Mouse (Mus musculus) testis, adult 2 months (tissue): ENCODE measurements around the gene Adra2b.

Experiments
- CTCF ChIP-seq: fragments of 200-500 bp; IDR thresholded peaks from 2 replicates; pipeline ENCODE4 v1.5.1; 2012; ENCODE audit warnings: low read depth, mild to moderate bottlenecking, inconsistent platforms, low read length, moderate library complexity; ENCODE audit not compliant: control insufficient read depth, insufficient read depth, insufficient replicate concordance
- POLR2A ChIP-seq: fragments of 200-500 bp; IDR thresholded peaks from 2 replicates; pipeline ENCODE4 v1.6.1; 2012; ENCODE audit warnings: low read depth, mild to moderate bottlenecking, inconsistent platforms, low read length, moderate library complexity; ENCODE audit not compliant: control insufficient read depth

DNA sequence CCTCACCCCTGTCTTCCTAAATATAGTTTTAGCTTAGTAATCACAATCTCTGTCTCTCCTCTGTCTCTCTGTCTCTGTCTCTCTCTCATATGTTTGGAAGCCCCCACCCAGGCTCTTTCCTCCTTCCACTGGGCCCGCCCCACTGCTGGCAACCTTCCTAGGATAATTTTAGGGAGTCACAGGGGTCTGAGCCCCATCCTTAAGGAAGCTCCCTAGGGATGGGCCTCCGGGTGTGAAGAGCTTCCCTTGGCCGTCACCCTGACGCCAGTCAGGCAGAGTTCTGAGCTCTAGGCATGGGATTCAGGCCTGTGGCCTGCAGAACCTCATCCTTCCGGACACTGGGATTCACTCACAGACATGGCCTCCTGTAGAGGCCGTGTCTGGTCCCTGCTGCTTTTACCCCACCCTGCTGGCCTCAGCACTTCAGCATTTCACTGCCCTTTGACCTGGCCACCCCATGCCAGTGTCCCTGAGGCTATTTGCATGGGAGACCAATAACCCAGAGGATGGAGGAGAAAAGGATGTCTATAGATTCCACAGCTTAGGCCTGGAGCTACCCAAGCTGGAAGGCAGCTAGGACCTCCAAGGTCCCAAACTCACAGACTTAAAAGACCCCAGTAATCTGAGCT lies 13.5 kb downstream of the Adra2b start:
- no peak for TF ChIP-seq CTCF
- TF ChIP-seq POLR2A = no peak
